ENCODE assay signal across 9 mouse cellular contexts in the genomic region with DNA sequence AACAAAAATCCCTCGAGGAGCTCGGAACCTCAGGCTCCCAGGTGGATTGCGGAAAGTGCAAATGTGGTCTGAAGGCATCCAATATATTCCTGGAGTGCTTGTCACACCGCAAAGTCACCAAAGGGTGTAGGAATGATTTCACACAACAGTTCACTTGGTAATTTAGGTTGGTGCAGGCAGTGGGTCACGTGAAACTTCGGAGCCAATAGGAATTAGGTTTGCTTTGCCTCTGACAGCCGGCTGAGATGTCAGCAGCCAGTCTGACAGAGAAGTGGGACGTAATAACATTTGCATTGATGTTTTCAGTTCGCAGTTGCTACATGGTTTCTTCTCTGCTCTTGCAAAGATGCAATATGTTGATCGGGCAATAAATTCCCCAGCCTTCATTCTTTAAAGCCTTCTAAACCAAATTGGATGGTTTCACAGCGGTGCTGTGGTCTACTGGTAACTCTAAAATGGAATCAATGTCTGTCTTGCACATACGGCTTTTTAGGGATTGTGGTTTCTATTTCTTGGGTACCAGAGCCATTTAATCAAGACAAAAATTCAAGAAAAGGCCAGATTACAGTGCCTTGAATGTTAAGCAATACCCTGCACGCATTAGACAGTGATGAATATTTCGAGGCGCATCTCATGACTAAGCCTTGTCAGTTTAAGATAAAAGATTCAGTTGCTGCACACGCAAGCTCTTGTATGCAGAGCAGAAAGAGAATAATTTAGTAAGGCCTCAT.
DNase-seq lines count a peak whose midpoint lies in the region; ATAC-seq and TF ChIP-seq lines count a peak whose summit lies in the region.
"Had no signal": no experiment of that assay in that cellular context is flagged by ENCODE, and none has a peak within 500 bp of the region (broad histone marks: within the 10 kb centered on the region; RNA-seq: fewer than 3 reads in every experiment).

No protein-coding gene starts in this region.

- H3K27me3 ChIP-seq in kidney, embryonic 14.5 days (ENCODE audit: control insufficient read depth, insufficient read depth, low read length): no peaks in the 10 kb centered on the region

- WGBS in kidney, embryonic 14.5 days: 55% methylated on average over 16 of the region's 16 CpGs

- no peak for TF ChIP-seq CTCF in layer of hippocampus, adult 2 months (conservative IDR thresholded peaks at IDR 0.05)

- H3K27ac ChIP-seq in kidney, embryonic 14.5 days (ENCODE audit: low read depth, low read length): no peak overlapping the region
- H3K27ac ChIP-seq in layer of hippocampus, adult 2 months: no peak overlapping the region

- peak overlapping the region; percentile 19; the same call in 1 of the 2 replicates for H3K4me2 ChIP-seq in kidney, embryonic 14.5 days (replicated peaks; ENCODE audit: low read depth, low read length)

- H3K36me3 ChIP-seq in kidney, embryonic 14.5 days (ENCODE audit: control insufficient read depth, insufficient read depth, low read length): no peaks in the 10 kb centered on the region

- intact Hi-C loops in left cerebral cortex, postnatal 4 days (cut with DNase I): no loop called here

- peak overlapping the region; percentile 5 for H3K4me3 ChIP-seq in kidney, embryonic 14.5 days (ENCODE audit: low read length)
- H3K4me3 ChIP-seq in layer of hippocampus, adult 2 months: no peak overlapping the region

- peak; percentile 77 for DNase-seq in heart, adult 11 months
- DNase-seq in heart, postnatal 4 days: no peak
- peak; percentile 34 to 61 for DNase-seq in right cerebral cortex, postnatal 10 days (ENCODE audit: low spot score in 2 of 2)
- DNase-seq in right cerebral cortex, postnatal 25 days: no peak
- peak; percentile 26 for DNase-seq in retina, embryonic 14.5 days (ENCODE audit: low spot score)
- DNase-seq in left cerebral cortex, postnatal 4 days: no peak
- no peak for DNase-seq in layer of hippocampus, adult 2 months (ENCODE audit: low spot score in 2 of 2)
- DNase-seq: spleen, adult 18-20 months had no signal

- no peaks in the 10 kb centered on the region for H3K9me3 ChIP-seq in kidney, embryonic 14.5 days (ENCODE audit: control insufficient read depth, low read length)

- no peak overlapping the region for H3K9ac ChIP-seq in kidney, embryonic 14.5 days (ENCODE audit: low read depth, low read length)

- H3K4me1 ChIP-seq in kidney, embryonic 14.5 days (ENCODE audit: control insufficient read depth, insufficient read depth, low read length): no peaks in the 10 kb centered on the region

- no peak for ATAC-seq in kidney, embryonic 14.5 days (ENCODE audit: low FRiP score, low TSS enrichment)

Comparison
In these comparisons a context has a peak if more than half of its experiments do, and no peak if none do; other contexts are left out.
1. DNase-seq: peak in heart, adult 11 months (single experiment), right cerebral cortex, postnatal 10 days (2 of 2) and retina, embryonic 14.5 days (single experiment); none in heart, postnatal 4 days (single experiment), right cerebral cortex, postnatal 25 days (single experiment), left cerebral cortex, postnatal 4 days (single experiment) and layer of hippocampus, adult 2 months (0 of 2).